Mouse (Mus musculus): ENCODE results near the gene C4b.
"Not testable (repeated sequence)": the region's sequence is repeated elsewhere in the genome, so short reads cannot be mapped to it uniquely, and the experiment has no call there.

GRCm38 (mm10) chr17:34737466-34737865 lies 6.2 kb downstream of the C4b start:
- not testable (repeated sequence) for TF ChIP-seq EP300, CTCF (IDR thresholded peaks at IDR 0.05; ENCODE audit: low read depth)
